8 mouse cellular contexts compared by ENCODE assay signal in the genomic region with DNA sequence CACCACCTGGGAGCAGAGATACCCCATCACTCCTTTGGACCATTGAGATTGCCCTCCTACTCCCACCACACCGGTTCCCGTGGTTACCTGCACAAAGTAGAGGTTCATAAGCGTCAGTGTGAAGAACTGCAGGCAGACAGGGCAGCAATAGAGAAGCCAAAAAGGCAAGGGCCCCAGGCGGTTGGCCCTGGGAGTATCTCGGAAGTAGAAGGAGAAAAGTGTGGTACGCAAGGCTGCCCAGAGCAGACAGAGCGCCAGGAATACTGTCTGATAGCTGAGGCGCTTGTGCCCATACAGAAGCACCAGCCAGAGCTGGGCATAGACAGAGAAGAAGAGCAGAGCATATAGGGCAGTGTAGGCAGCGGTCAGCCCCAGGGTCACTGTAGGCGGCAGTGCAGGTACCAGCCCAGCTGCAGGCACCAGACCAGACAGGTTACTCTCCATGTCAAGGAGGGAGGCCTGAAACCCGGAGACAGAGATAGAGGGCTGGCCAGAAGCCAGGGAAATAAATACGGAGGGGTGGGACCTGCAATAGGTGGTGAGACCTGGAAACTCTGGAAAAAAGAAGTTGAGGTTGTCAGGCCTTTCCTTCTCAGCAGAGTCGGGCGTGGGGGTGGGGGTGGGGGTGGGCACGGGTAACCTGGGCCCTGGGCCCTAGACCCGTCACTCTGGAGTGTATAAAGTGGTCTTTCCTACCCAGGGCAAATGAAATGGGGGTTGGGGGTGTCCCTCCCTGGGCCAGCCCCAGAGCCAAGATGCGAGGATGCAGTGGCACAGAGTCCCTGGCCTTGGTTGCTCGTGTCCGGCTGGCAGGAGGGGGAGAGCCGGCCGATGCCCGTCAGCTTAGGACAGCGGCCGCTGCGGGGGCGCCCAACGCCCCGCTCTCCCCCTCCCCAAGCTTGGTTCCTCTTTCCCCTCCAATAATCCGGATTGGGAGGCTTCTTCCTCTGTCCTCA. TPM values are rescaled to one million over a fixed set of nuclear protein-coding genes. Genes with fewer than 3 reads are reported as not detected.
DNase-seq lines count a peak whose midpoint lies in the region; ATAC-seq lines count a peak whose summit lies in the region.

No protein-coding gene starts in this region.

- H3K9me3 ChIP-seq in embryonic facial prominence, embryonic 14.5 days (ENCODE audit: control insufficient read depth, low read length), result no peaks in the 10 kb centered on the region
- H3K9me3 ChIP-seq in kidney, embryonic 16.5 days (ENCODE audit: low read length), result no peaks in the 10 kb centered on the region
- no peaks in the 10 kb centered on the region for H3K9me3 ChIP-seq in neural tube, embryonic 14.5 days (ENCODE audit: control insufficient read depth, low read length)

- peak overlapping the region; percentile 87 for H3K9ac ChIP-seq in embryonic facial prominence, embryonic 14.5 days (ENCODE audit: low read depth, low read length)
- peak overlapping the region; percentile 96 for H3K9ac ChIP-seq in kidney, embryonic 16.5 days (replicated peaks; ENCODE audit: low read length)
- peak overlapping the region; percentile 82 for H3K9ac ChIP-seq in neural tube, embryonic 14.5 days (replicated peaks; ENCODE audit: low read depth, low read length)

- WGBS in embryonic facial prominence, embryonic 14.5 days, result 27% methylated on average over 22 of the region's 29 CpGs
- WGBS in kidney, embryonic 16.5 days, result 18% methylated on average over 29 of the region's 29 CpGs
- 24% methylated on average over 28 of the region's 29 CpGs for whole genome bisulfite sequencing in neural tube, embryonic 14.5 days

- H3K36me3 ChIP-seq in embryonic facial prominence, embryonic 14.5 days (ENCODE audit: control insufficient read depth, insufficient read depth, low read length), result peaks cover 4% of the 10 kb centered on the region; the same call in 1 of the 2 replicates
- H3K36me3 ChIP-seq in kidney, embryonic 16.5 days (ENCODE audit: insufficient read depth, low read length), result no peaks in the 10 kb centered on the region
- H3K36me3 ChIP-seq in neural tube, embryonic 14.5 days (ENCODE audit: control insufficient read depth, insufficient read depth, low read length), result no peaks in the 10 kb centered on the region

- H3K4me1 ChIP-seq in embryonic facial prominence, embryonic 14.5 days (ENCODE audit: control insufficient read depth, insufficient read depth, low read length), result peaks cover 15% of the 10 kb centered on the region
- H3K4me1 ChIP-seq in kidney, embryonic 16.5 days (ENCODE audit: insufficient read depth, low read length), result peaks cover 28% of the 10 kb centered on the region
- H3K4me1 ChIP-seq in neural tube, embryonic 14.5 days (ENCODE audit: control insufficient read depth, insufficient read depth, low read length), result peaks cover 22% of the 10 kb centered on the region

- H3K4me2 ChIP-seq in embryonic facial prominence, embryonic 14.5 days (ENCODE audit: low read depth, low read length), result peak overlapping the region; percentile 99
- peak overlapping the region; percentile 98 for H3K4me2 ChIP-seq in kidney, embryonic 16.5 days (replicated peaks; ENCODE audit: low read depth, low read length)
- H3K4me2 ChIP-seq in neural tube, embryonic 14.5 days (ENCODE audit: low read depth, low read length), result peak overlapping the region; percentile 100

- peak overlapping the region; percentile 52 for H3K27ac ChIP-seq in embryonic facial prominence, embryonic 14.5 days (replicated peaks; ENCODE audit: low read depth, low read length)
- H3K27ac ChIP-seq in kidney, embryonic 16.5 days (ENCODE audit: low read length), result peak overlapping the region; percentile 50; the same call in 1 of the 2 replicates
- H3K27ac ChIP-seq in neural tube, embryonic 14.5 days (ENCODE audit: low read depth, low read length), result peak overlapping the region; percentile 48; the same call in 1 of the 2 replicates

- peak overlapping the region; percentile 90 for H3K4me3 ChIP-seq in embryonic facial prominence, embryonic 14.5 days (ENCODE audit: low read depth, low read length)
- H3K4me3 ChIP-seq in kidney, embryonic 16.5 days (ENCODE audit: low read length), result peak overlapping the region; percentile 87
- H3K4me3 ChIP-seq in neural tube, embryonic 14.5 days (ENCODE audit: low read depth, low read length), result peak overlapping the region; percentile 85

- no peak for DNase-seq in cerebellum, postnatal 4 days (ENCODE audit: low spot score in 2 of 2)
- peak; percentile 31 for DNase-seq in 3T3-L1 (ENCODE audit: low read depth, low spot score)
- no peak for DNase-seq in embryonic facial prominence, embryonic 14.5 days (ENCODE audit: low spot score)
- no peak for DNase-seq in left cerebral cortex, postnatal 14 days (ENCODE audit: low spot score in 2 of 2)
- no peak for DNase-seq in layer of hippocampus, adult 18-20 months (ENCODE audit: low spot score in 2 of 2)

- H3K27me3 ChIP-seq in embryonic facial prominence, embryonic 14.5 days (replicated peaks; ENCODE audit: control insufficient read depth, insufficient read depth, low read length), result peaks cover 8% of the 10 kb centered on the region
- peaks cover 7% of the 10 kb centered on the region for H3K27me3 ChIP-seq in kidney, embryonic 16.5 days (ENCODE audit: insufficient read depth, low read length)
- H3K27me3 ChIP-seq in neural tube, embryonic 14.5 days (ENCODE audit: control insufficient read depth, insufficient read depth, low read length), result peaks cover 7% of the 10 kb centered on the region

- intact Hi-C loops in left cerebral cortex, postnatal 14 days (cut with DNase I), result loop anchor here (5.0 kb wide), 1 partner anchor 37 kb away; a partner anchor contains a TSS

- ATAC-seq in cerebellum, adult (ENCODE audit: insufficient number of reproducible peaks, low FRiP score, low TSS enrichment), result 0 out of 2 replicates have a peak, but pooled peaks have one; percentile 8
- no peak for ATAC-seq in embryonic facial prominence, embryonic 14.5 days (ENCODE audit: low read depth)
- peak; percentile 13; the same call in 1 of the 2 replicates for ATAC-seq in kidney, embryonic 16.5 days (ENCODE audit: low FRiP score, low TSS enrichment)
- peak; percentile 4; the same call in 1 of the 2 replicates for ATAC-seq in neural tube, embryonic 14.5 days (ENCODE audit: low read depth)

RNA-seq across cellular contexts. Expression of a gene that starts 1.0 kb away (rescaled TPM):
- 70.7 and 83.3 TPM in 2 replicates for polyA plus RNA-seq in embryonic facial prominence, embryonic 14.5 days (2014; fragmentation: Nextera tagmentation; extraction: Ambion mirVana)
- polyA plus RNA-seq in kidney, embryonic 16.5 days (2015; fragmentation: Nextera tagmentation; extraction: Ambion mirVana), result 71.2 and 86.6 TPM in 2 replicates
- 87.4 and 87.8 TPM in 2 replicates for polyA plus RNA-seq in neural tube, embryonic 14.5 days (2014; fragmentation: Nextera tagmentation; extraction: Ambion mirVana)
- 10 to 100 TPM; 35.2 to 36.0 TPM for total RNA-seq in left cerebral cortex, postnatal 14 days (2021)
- total RNA-seq in layer of hippocampus, adult 18-20 months (2021), result 10 to 100 TPM; 37.8 to 44.4 TPM

RNA-seq across cellular contexts. Expression of a gene that starts 1.6 kb away (rescaled TPM):
- polyA plus RNA-seq in embryonic facial prominence, embryonic 14.5 days (2014; fragmentation: Nextera tagmentation; extraction: Ambion mirVana), result 29.7 and 35.0 TPM in 2 replicates
- 29.5 and 30.4 TPM in 2 replicates for polyA plus RNA-seq in kidney, embryonic 16.5 days (2015; fragmentation: Nextera tagmentation; extraction: Ambion mirVana)
- 57.3 and 59.6 TPM in 2 replicates for polyA plus RNA-seq in neural tube, embryonic 14.5 days (2014; fragmentation: Nextera tagmentation; extraction: Ambion mirVana)
- total RNA-seq in left cerebral cortex, postnatal 14 days (2021), result 10 to 100 TPM; 91.5 to 92.3 TPM
- 100 to 1,000 TPM; 105 to 108 TPM for total RNA-seq in layer of hippocampus, adult 18-20 months (2021)

RNA-seq across cellular contexts. Expression of a gene that starts 6.4 kb away (rescaled TPM):
- polyA plus RNA-seq in embryonic facial prominence, embryonic 14.5 days (2014; fragmentation: Nextera tagmentation; extraction: Ambion mirVana), result 1.0 and 1.6 TPM in 2 replicates
- 0.42 and 0.71 TPM in 2 replicates for polyA plus RNA-seq in kidney, embryonic 16.5 days (2015; fragmentation: Nextera tagmentation; extraction: Ambion mirVana)
- 9.4 and 9.9 TPM in 2 replicates for polyA plus RNA-seq in neural tube, embryonic 14.5 days (2014; fragmentation: Nextera tagmentation; extraction: Ambion mirVana)
- total RNA-seq in left cerebral cortex, postnatal 14 days (2021), result 10 to 100 TPM; 44.9 to 50.4 TPM
- total RNA-seq in layer of hippocampus, adult 18-20 months (2021), result 10 to 100 TPM; 15.4 to 17.0 TPM

RNA-seq across cellular contexts. Expression of a gene that starts 15.5 kb away (rescaled TPM):
- 3.4 and 4.8 TPM in 2 replicates for polyA plus RNA-seq in embryonic facial prominence, embryonic 14.5 days (2014; fragmentation: Nextera tagmentation; extraction: Ambion mirVana)
- 3.4 and 3.7 TPM in 2 replicates for polyA plus RNA-seq in kidney, embryonic 16.5 days (2015; fragmentation: Nextera tagmentation; extraction: Ambion mirVana)
- polyA plus RNA-seq in neural tube, embryonic 14.5 days (2014; fragmentation: Nextera tagmentation; extraction: Ambion mirVana), result 0.94 and 5.6 TPM in 2 replicates
- total RNA-seq in left cerebral cortex, postnatal 14 days (2021), result 10 to 100 TPM; 23.0 to 28.8 TPM
- 10 to 100 TPM in 1 of 2 experiments, 1 to 10 TPM in 1; 8.2 to 12.6 TPM for total RNA-seq in layer of hippocampus, adult 18-20 months (2021)

RNA-seq across cellular contexts. Expression of a gene that starts 19.1 kb away (rescaled TPM):
- polyA plus RNA-seq in embryonic facial prominence, embryonic 14.5 days (2014; fragmentation: Nextera tagmentation; extraction: Ambion mirVana), result 4.7 and 4.8 TPM in 2 replicates
- polyA plus RNA-seq in kidney, embryonic 16.5 days (2015; fragmentation: Nextera tagmentation; extraction: Ambion mirVana), result 18.0 and 19.4 TPM in 2 replicates
- polyA plus RNA-seq in neural tube, embryonic 14.5 days (2014; fragmentation: Nextera tagmentation; extraction: Ambion mirVana), result 6.9 and 8.4 TPM in 2 replicates
- total RNA-seq in left cerebral cortex, postnatal 14 days (2021), result 10 to 100 TPM; 56.0 to 60.9 TPM
- total RNA-seq in layer of hippocampus, adult 18-20 months (2021), result 10 to 100 TPM; 59.5 to 59.6 TPM
